Mouse (Mus musculus) adrenal gland, adult 10 weeks (tissue): ENCODE results near the gene Acox2. TPM values are rescaled to one million over a fixed set of nuclear protein-coding genes. Genes with fewer than 3 reads are reported as not detected.

Experiments
- polyA plus RNA-seq: library from polyadenylated mRNA; stranded (reverse); fragments of 350-450 nt; fragmentation: Illumina TruSeq; extraction: RNeasy Lipid Tissue Mini Kit (QIAGEN cat#74804); gene quantifications from one replicate; pipeline ENCODE4 v1.2.3, GENCODE M21; 2014; ENCODE audit warnings: low read depth, low replicate concordance

Gene Acox2
- polyA plus RNA-seq = not detected

GRCm38 (mm10) chr14:8259166-8259565, at the start of gene Acox2:
TSS of gene Acox2 (minus strand) at chr14:8259353.

DNA sequence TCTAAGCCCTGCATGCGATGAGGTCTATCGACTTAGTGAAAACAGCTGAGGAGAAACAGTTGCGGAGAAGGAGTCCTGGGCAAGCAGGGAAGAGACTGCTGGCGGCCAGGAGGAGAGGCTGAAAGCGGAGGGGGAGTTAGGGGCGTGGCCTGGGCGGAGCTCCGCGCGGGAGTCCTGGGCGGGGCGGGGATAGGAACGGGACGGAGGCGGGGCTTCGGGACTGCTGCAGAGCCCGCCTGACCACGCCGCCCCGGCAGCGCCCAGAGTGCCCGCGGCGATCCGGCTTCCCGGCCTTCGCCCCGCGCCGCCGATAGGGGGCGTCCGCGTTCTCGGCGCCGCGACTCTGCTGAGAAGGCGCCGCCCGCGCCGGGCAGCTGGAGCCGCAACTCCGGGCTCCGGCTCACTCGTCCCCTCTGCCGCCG, 45.3 kb downstream of the Acox2 start, which contains the start of gene Kctd6:
Gene Kctd6 (plus strand): TSS at position 338 of the 422 bp plus-strand sequence.

Other genes starting within 250 kb of the Acox2 start
- gene Rpp14, start 179.0 kb downstream of the Acox2 start, polyA plus RNA-seq = 89.6 TPM
- 48.3 TPM for gene Pxk, start 161.1 kb downstream of the Acox2 start, polyA plus RNA-seq
- 413 TPM for gene Pdhb, start 86.3 kb downstream of the Acox2 start, polyA plus RNA-seq
- gene Kctd6, start 45.2 kb downstream of the Acox2 start, polyA plus RNA-seq = 27.6 TPM
- 8.1 TPM for gene Fam107a, start 58.7 kb upstream of the Acox2 start, polyA plus RNA-seq
- not detected for gene Oit1, start 119.4 kb upstream of the Acox2 start, polyA plus RNA-seq